8 mouse cellular contexts compared by ENCODE assay signal in the genomic region with DNA sequence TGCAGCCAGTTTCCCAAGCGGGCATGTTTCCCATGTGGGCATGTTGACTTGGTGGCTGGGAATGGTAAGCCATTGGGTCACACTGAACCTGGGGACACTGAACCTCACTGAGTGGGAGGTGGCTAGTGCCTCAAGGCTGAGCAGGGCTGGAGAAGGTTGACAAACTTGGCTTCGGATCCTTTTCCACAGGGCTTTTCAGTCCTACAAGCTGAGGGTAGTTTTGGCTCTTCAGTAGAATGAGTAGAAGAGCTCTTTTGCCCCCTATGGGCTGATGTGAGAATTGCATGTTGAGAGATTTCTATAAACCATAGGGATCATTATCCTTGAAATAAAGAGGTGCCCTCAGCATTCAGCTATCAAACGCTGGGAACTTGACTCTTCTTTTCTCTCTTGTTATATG. TPM values are rescaled to one million over a fixed set of nuclear protein-coding genes. Genes with fewer than 3 reads are reported as not detected.
A peak's percentile ranks its signal among the peaks of the same experiment; 100 is the strongest.
DNase-seq lines count a peak whose midpoint lies in the region; ATAC-seq lines count a peak whose summit lies in the region.

No protein-coding gene starts in this region.

- H3K9me3 ChIP-seq in limb, embryonic 13.5 days: no peaks in the 10 kb centered on the region

- peak; percentile 52 for DNase-seq in CD4-positive helper T cell, adult 2 months (ENCODE audit: low read depth, low spot score)
- peak; percentile 79 for DNase-seq in MN1 (ENCODE audit: low spot score)
- peak; percentile 72 for DNase-seq in cerebellum, adult 9-10 months
- peak; percentile 69 for DNase-seq in forelimb bud, embryonic 11.5 days (ENCODE audit: low read depth, low spot score)
- peak; percentile 57 to 66 for DNase-seq in kidney, adult 8-10 months
- DNase-seq in natural killer cell, adult 2 months (ENCODE audit: low spot score in 2 of 2): peak; percentile 11 to 26
- DNase-seq in urinary bladder, postnatal 4 days (ENCODE audit: low spot score in 2 of 2): no peak

- ATAC-seq in limb, embryonic 13.5 days (ENCODE audit: low FRiP score, low read depth): peak; percentile 57; the same call in 1 of the 2 replicates

- no peak overlapping the region for H3K4me3 ChIP-seq in limb, embryonic 13.5 days

- H3K9ac ChIP-seq in limb, embryonic 13.5 days: no peak overlapping the region

- H3K36me3 ChIP-seq in limb, embryonic 13.5 days: no peaks in the 10 kb centered on the region

- no peaks in the 10 kb centered on the region for H3K4me1 ChIP-seq in limb, embryonic 13.5 days

- no peak overlapping the region for H3K4me2 ChIP-seq in limb, embryonic 13.5 days (replicated peaks)

- 39% methylated on average over 3 of the region's 3 CpGs for WGBS in limb, embryonic 13.5 days

- no peak overlapping the region for H3K27ac ChIP-seq in limb, embryonic 13.5 days

- H3K27me3 ChIP-seq in limb, embryonic 13.5 days: 0 out of 2 replicates have a peak, but pooled peaks cover 2% of the 10 kb centered on the region

RNA-seq across cellular contexts. Expression of gene Lrrn4, which starts 22.8 kb away (rescaled TPM):
- polyA plus RNA-seq in limb, embryonic 13.5 days (2015; fragmentation: Nextera tagmentation; extraction: Ambion mirVana): 0.19 and 0.34 TPM in 2 replicates

RNA-seq across cellular contexts. Expression of gene Fermt1, which starts 42.2 kb away (rescaled TPM):
- 13.0 and 20.1 TPM in 2 replicates for polyA plus RNA-seq in limb, embryonic 13.5 days (2015; fragmentation: Nextera tagmentation; extraction: Ambion mirVana)

RNA-seq across cellular contexts. Expression of gene Crls1, which starts 57.0 kb away (rescaled TPM):
- 14.9 and 20.5 TPM in 2 replicates for polyA plus RNA-seq in limb, embryonic 13.5 days (2015; fragmentation: Nextera tagmentation; extraction: Ambion mirVana)

Comparison
In these comparisons a context has a peak if more than half of its experiments do, and no peak if none do; other contexts are left out.
1. DNase-seq: peak in CD4-positive helper T cell, adult 2 months (single experiment), MN1 (single experiment), cerebellum, adult 9-10 months (single experiment), forelimb bud, embryonic 11.5 days (single experiment), kidney, adult 8-10 months (2 of 2) and natural killer cell, adult 2 months (2 of 2); none in urinary bladder, postnatal 4 days (0 of 2).